Mouse (Mus musculus): ENCODE measurements around the gene Slc22a30. TPM values are rescaled to one million over a fixed set of nuclear protein-coding genes. Genes with fewer than 3 reads are reported as not detected.
"Not testable (repeated sequence)": the region's sequence is repeated elsewhere in the genome, so short reads cannot be mapped to it uniquely, and the experiment has no call there.

Gene Slc22a30
- total RNA-seq (2021): not detected

- intact Hi-C loops (cut with DNase I); DNase-seq (ENCODE audit: low spot score): not testable (repeated sequence)
Observed at GRCm38 (mm10) chr19:8405011-8405410, at the start of gene Slc22a30. Slc22a30 (minus strand) TSS chr19:8405111.

- intact Hi-C loops (cut with DNase I): no loop called here
- DNase-seq (ENCODE audit: low spot score): no peak
Observed at GRCm38 (mm10) chr19:8448321-8448720, 43.4 kb upstream of the Slc22a30 start.

GRCm38 (mm10) chr19:8447516-8447915, 42.6 kb upstream of the Slc22a30 start:
- intact Hi-C loops (cut with DNase I): no loop called here

GRCm38 (mm10) chr19:8431051-8431662, 26.2 kb upstream of the Slc22a30 start:
- no peak for DNase-seq (ENCODE audit: low spot score)
- intact Hi-C loops (cut with DNase I): no loop called here

More at GRCm38 (mm10) chr19:8447516-8447915, 42.6 kb upstream of the Slc22a30 start:
- DNase-seq (ENCODE audit: low spot score): no peak

- intact Hi-C loops (cut with DNase I); DNase-seq (ENCODE audit: low spot score): not testable (repeated sequence)
Observed at GRCm38 (mm10) chr19:8407290-8408021, 2.5 kb upstream of the Slc22a30 start.

Other genes starting within 250 kb of the Slc22a30 start
- gene Slc22a29, start 186.2 kb downstream of the Slc22a30 start, total RNA-seq (2021): not detected
- gene Slc22a8, start 186.1 kb upstream of the Slc22a30 start, total RNA-seq (2021): not detected
- gene Slc22a6, start 212.9 kb upstream of the Slc22a30 start, total RNA-seq (2021): not detected